15 mouse cellular contexts compared by ENCODE assay signal in the genomic region with DNA sequence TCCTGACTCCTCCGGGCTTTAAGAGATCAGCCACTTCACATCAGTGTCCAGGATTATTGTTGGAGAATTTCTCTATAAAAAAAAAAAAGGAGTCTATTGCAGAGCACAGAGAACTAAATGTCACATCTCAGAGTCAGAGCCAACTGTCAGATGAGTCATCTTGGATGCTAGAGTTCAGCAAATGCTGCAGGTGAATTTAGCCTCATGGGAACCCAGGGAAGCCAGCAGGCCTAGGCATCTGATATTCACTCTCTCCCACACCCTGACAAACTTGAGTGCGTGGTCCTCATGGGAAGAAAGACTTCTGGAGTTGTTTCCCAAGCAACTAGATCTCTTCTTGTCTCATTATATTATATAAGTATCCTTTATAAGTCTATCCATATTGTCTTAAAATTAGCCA.
DNase-seq lines count a peak whose midpoint lies in the region; ATAC-seq lines count a peak whose summit lies in the region.
"Had no signal": no experiment of that assay in that cellular context is flagged by ENCODE, and none has a peak within 500 bp of the region (broad histone marks: within the 10 kb centered on the region; RNA-seq: fewer than 3 reads in every experiment).

No protein-coding gene starts in this region.

- no peak for ATAC-seq in megakaryocyte, adult 5-6 weeks (ENCODE audit: poor library complexity, severe bottlenecking)
- ATAC-seq: forebrain, embryonic 16.5 days had no signal

- DNase-seq in heart, adult 11 months: peak; percentile 74
- DNase-seq in heart, adult 18-20 months: no peak
- peak; percentile 10 to 34 for DNase-seq in right cerebral cortex, adult 2 months (ENCODE audit: low spot score in 2 of 2)
- no peak for DNase-seq in right cerebral cortex, postnatal 4 days
- DNase-seq in cerebellum, adult 8-10 months: peak; percentile 57
- DNase-seq in T-cell, adult 2 months (ENCODE audit: low spot score): no peak
- DNase-seq: gastrocnemius, postnatal 25 days; kidney, adult 2 months; left cerebral cortex, postnatal 4 days; lung, postnatal 36 days; midbrain, embryonic 14.5 days; thymus, adult 18-20 months; thymus, postnatal 36 days had no signal

Comparison
In these comparisons a context has a peak if more than half of its experiments do, and no peak if none do; other contexts are left out.
1. DNase-seq: peak in heart, adult 11 months (single experiment), right cerebral cortex, adult 2 months (2 of 2) and cerebellum, adult 8-10 months (single experiment); none in heart, adult 18-20 months (0 of 2), right cerebral cortex, postnatal 4 days (single experiment) and T-cell, adult 2 months (single experiment).